Mouse (Mus musculus): ENCODE results near the gene Tjp2. TPM values are rescaled to one million over a fixed set of nuclear protein-coding genes. Genes with fewer than 3 reads are reported as not detected.
"Not testable (repeated sequence)": the region's sequence is repeated elsewhere in the genome, so short reads cannot be mapped to it uniquely, and the experiment has no call there.

Gene Tjp2
- polyA plus RNA-seq (2012; rRNA removed): 25.9 and 45.0 TPM in 2 replicates

GRCm38 (mm10) chr19:24224500-24225304, at the start of gene Tjp2:
Gene Tjp2, minus strand, starts transcription at chr19:24225030.
- DNase-seq (ENCODE audit: low read depth, low spot score): no peak
- under 1% methylated on average over 59 of the region's 59 CpGs for WGBS

- DNase-seq (ENCODE audit: low read depth, low spot score): no peak
- 83% methylated on average over 3 of the region's 3 CpGs for WGBS
Observed at GRCm38 (mm10) chr19:24274281-24274680, 49.5 kb upstream of the Tjp2 start.

- 40% methylated on average over 16 of the region's 16 CpGs for WGBS
- DNase-seq (ENCODE audit: low read depth, low spot score): no peak
Observed at GRCm38 (mm10) chr19:24271746-24272426, 47.1 kb upstream of the Tjp2 start.

GRCm38 (mm10) chr19:24271326-24271725, 46.5 kb upstream of the Tjp2 start:
- DNase-seq (ENCODE audit: low read depth, low spot score): no peak
- 45% methylated on average over 7 of the region's 7 CpGs for WGBS

GRCm38 (mm10) chr19:24268531-24268930, 43.7 kb upstream of the Tjp2 start:
- no peak for DNase-seq (ENCODE audit: low read depth, low spot score)
- 61% methylated on average over 4 of the region's 4 CpGs for WGBS

- DNase-seq (ENCODE audit: low read depth, low spot score): no peak
- 38% methylated on average over 7 of the region's 7 CpGs for WGBS
Observed at GRCm38 (mm10) chr19:24266046-24266830, 41.4 kb upstream of the Tjp2 start.

- 21% methylated on average over 7 of the region's 7 CpGs for WGBS
- DNase-seq (ENCODE audit: low read depth, low spot score): no peak
Observed at GRCm38 (mm10) chr19:24264991-24265390, 40.2 kb upstream of the Tjp2 start.

- WGBS: 95% methylated on average over 14 of the region's 14 CpGs
- DNase-seq (ENCODE audit: low read depth, low spot score): no peak
Observed at GRCm38 (mm10) chr19:24262736-24263135, 37.9 kb upstream of the Tjp2 start.

- 71% methylated on average over 12 of the region's 12 CpGs for WGBS
Observed at GRCm38 (mm10) chr19:24259390-24260351, 34.8 kb upstream of the Tjp2 start.

GRCm38 (mm10) chr19:24258368-24258767, 33.5 kb upstream of the Tjp2 start:
- no peak for DNase-seq (ENCODE audit: low read depth, low spot score)
- WGBS: 28% methylated on average over 5 of the region's 5 CpGs

More at GRCm38 (mm10) chr19:24259390-24260351, 34.8 kb upstream of the Tjp2 start:
- DNase-seq (ENCODE audit: low read depth, low spot score): no peak

GRCm38 (mm10) chr19:24257962-24258361, 33.1 kb upstream of the Tjp2 start:
- DNase-seq (ENCODE audit: low read depth, low spot score): no peak
- WGBS: 44% methylated on average over 6 of the region's 6 CpGs

GRCm38 (mm10) chr19:24253657-24254260, 28.9 kb upstream of the Tjp2 start:
- no peak for DNase-seq (ENCODE audit: low read depth, low spot score)
- WGBS: 41% methylated on average over 9 of the region's 9 CpGs

- 9% methylated on average over 6 of the region's 6 CpGs for WGBS
- DNase-seq (ENCODE audit: low read depth, low spot score): no peak
Observed at GRCm38 (mm10) chr19:24251869-24252268, 27.0 kb upstream of the Tjp2 start.

GRCm38 (mm10) chr19:24243340-24243739, 18.5 kb upstream of the Tjp2 start:
- no peak for DNase-seq (ENCODE audit: low read depth, low spot score)
- 87% methylated on average over 6 of the region's 6 CpGs for WGBS

GRCm38 (mm10) chr19:24241799-24242546, 17.1 kb upstream of the Tjp2 start:
- 41% methylated on average over 14 of the region's 14 CpGs for WGBS
- DNase-seq (ENCODE audit: low read depth, low spot score): no peak

GRCm38 (mm10) chr19:24241271-24241670, 16.4 kb upstream of the Tjp2 start:
- no peak for DNase-seq (ENCODE audit: low read depth, low spot score)
- 78% methylated on average over 8 of the region's 8 CpGs for WGBS

GRCm38 (mm10) chr19:24238011-24238410, 13.2 kb upstream of the Tjp2 start:
- 70% methylated on average over 4 of the region's 4 CpGs for WGBS
- DNase-seq (ENCODE audit: low read depth, low spot score): no peak

- not testable (repeated sequence) for DNase-seq (ENCODE audit: low read depth, low spot score)
- 97% methylated on average over 1 of the region's 1 CpGs for WGBS
Observed at GRCm38 (mm10) chr19:24232356-24232755, 7.5 kb upstream of the Tjp2 start.

All from large intestine, adult 2 months (tissue).